Mouse (Mus musculus) MEL (cell line): ENCODE measurements around the gene Rtel1.

ENCODE experiments used
- CTCF ChIP-seq, 3 experiments: IDR thresholded peaks in 2 of 3; conservative IDR thresholded peaks in 1 of 3; 2 replicates each; pipeline ENCODE4 v1.5.1; 2011 to 2012; ENCODE audit warnings: low read length in 3 of 3, low read depth in 2 of 3, mild to moderate bottlenecking in 2 of 3, improper control_type of control experiment in 1 of 3, inconsistent platforms in 1 of 3, mixed read lengths in 1 of 3, moderate library complexity in 1 of 3; ENCODE audit not compliant: control insufficient read depth in 1 of 3, insufficient read depth in 1 of 3, poor library complexity in 1 of 3, severe bottlenecking in 1 of 3
- EP300 ChIP-seq, 2 experiments: IDR thresholded peaks; 2 replicates each; pipeline ENCODE4 v1.6.1; 2011; ENCODE audit warnings: improper control_type of control experiment in 2 of 2, low read length in 2 of 2, low read depth in 1 of 2, mild to moderate bottlenecking in 1 of 2
- GABPA ChIP-seq: IDR thresholded peaks from 2 replicates; pipeline ENCODE4 v1.6.1; 2012; ENCODE audit warnings: low read depth, mild to moderate bottlenecking, inconsistent platforms, low read length, improper control_type of control experiment, moderate library complexity
- MAFK ChIP-seq: IDR thresholded peaks from 2 replicates; pipeline ENCODE4 v1.6.1; 2011; ENCODE audit warnings: low read depth, mild to moderate bottlenecking, low read length, improper control_type of control experiment, borderline replicate concordance
- MAX ChIP-seq: IDR thresholded peaks from 2 replicates; pipeline ENCODE4 v1.6.1; 2011; ENCODE audit warnings: low read length, improper control_type of control experiment
- MAZ ChIP-seq: IDR thresholded peaks from 2 replicates; pipeline ENCODE4 v1.6.1; 2012; ENCODE audit warnings: low read depth, mild to moderate bottlenecking, inconsistent platforms, low read length, improper control_type of control experiment
- MEF2A ChIP-seq: IDR thresholded peaks from 2 replicates; pipeline ENCODE4 v1.6.1; 2014; ENCODE audit warnings: low read depth, mild to moderate bottlenecking, inconsistent platforms, low read length, improper control_type of control experiment; ENCODE audit not compliant: poor library complexity, insufficient replicate concordance, severe bottlenecking; ENCODE audit errors: extremely low read depth
- POLR2A ChIP-seq, 2 experiments: IDR thresholded peaks; 2 replicates each; pipeline ENCODE4 v1.6.1; 2011 to 2012; ENCODE audit warnings: low read length in 2 of 2, mild to moderate bottlenecking in 2 of 2, control low read depth in 1 of 2, improper control_type of control experiment in 1 of 2, low read depth in 1 of 2, moderate library complexity in 1 of 2; ENCODE audit not compliant: control insufficient read depth in 1 of 2, insufficient read depth in 1 of 2, poor library complexity in 1 of 2
- SIN3A ChIP-seq: IDR thresholded peaks from 2 replicates; pipeline ENCODE4 v1.6.1; 2012; ENCODE audit warnings: low read length, improper control_type of control experiment, inconsistent platforms
- SMC3 ChIP-seq: IDR thresholded peaks from 2 replicates; pipeline ENCODE4 v1.6.1; 2011; ENCODE audit warnings: low read depth, low read length, improper control_type of control experiment
- UBTF ChIP-seq: IDR thresholded peaks from 2 replicates; pipeline ENCODE4 v1.6.1; 2012; ENCODE audit warnings: low read depth, mild to moderate bottlenecking, inconsistent platforms, low read length, improper control_type of control experiment, moderate library complexity, borderline replicate concordance; ENCODE audit not compliant: insufficient read depth
- ZC3H11A ChIP-seq: IDR thresholded peaks from 2 replicates; pipeline ENCODE4 v1.6.1; 2012; ENCODE audit warnings: low read depth, mild to moderate bottlenecking, inconsistent platforms, low read length, improper control_type of control experiment

GRCm38 (mm10) chr2:181314080-181314810, 5.3 kb upstream of the Rtel1 start, which contains the start of gene Stmn3:
- TF ChIP-seq CTCF (IDR thresholded peaks at IDR 0.05 in 2 of 3, conservative IDR thresholded peaks at IDR 0.05 in 1 of 3; ENCODE audit: control insufficient read depth in 1 of 3, insufficient read depth in 1 of 3, low read depth in 2 of 3, low read length in 3 of 3, poor library complexity in 1 of 3, severe bottlenecking in 1 of 3) (no peak), MAX (no peak), EP300 (IDR thresholded peaks at IDR 0.05; ENCODE audit: low read depth in 1 of 2, low read length in 2 of 2) (no peak), SMC3 (no peak), ZC3H11A (no peak), POLR2A (IDR thresholded peaks at IDR 0.05; ENCODE audit: control insufficient read depth in 1 of 2, insufficient read depth in 1 of 2, low read depth in 1 of 2, low read length in 2 of 2, poor library complexity in 1 of 2) (no peak), MAFK (no peak), MAZ (no peak), UBTF (no peak), SIN3A (no peak), MEF2A (no peak), GABPA (no peak)
